Mouse (Mus musculus): ENCODE results near the gene Plekhb2. TPM values are rescaled to one million over a fixed set of nuclear protein-coding genes. Genes with fewer than 3 reads are reported as not detected.

Plekhb2 gene
- polyA plus RNA-seq, 1 experiment from 2014 or later: 57.3 TPM

- Histone ChIP-seq H3K36me3 (ENCODE audit: control insufficient read depth, insufficient read depth, low read length) (peaks cover 4% of the 10 kb centered on the region; the same call in 1 of the 2 replicates), H3K9me3 (ENCODE audit: control insufficient read depth, low read length) (no peaks in the 10 kb centered on the region), H3K9ac (ENCODE audit: low read length) (no peak overlapping the region), H3K4me1 (ENCODE audit: control insufficient read depth, insufficient read depth, low read length) (no peaks in the 10 kb centered on the region), H3K27ac (ENCODE audit: low read depth, low read length) (no peak overlapping the region), H3K4me3 (ENCODE audit: low read depth, low read length) (no peak overlapping the region), H3K27me3 (ENCODE audit: control insufficient read depth, insufficient read depth, low read length) (no peaks in the 10 kb centered on the region), H3K4me2 (ENCODE audit: low read depth) (no peak overlapping the region)
- DNase-seq (ENCODE audit: low spot score) (peak; percentile 84), ATAC-seq (ENCODE audit: insufficient read depth, low FRiP score, low TSS enrichment) (0 out of 2 replicates have a peak, but pooled peaks have one; percentile 38)
- 62% methylated on average over 10 of the region's 10 CpGs for WGBS
Measured at GRCm38 (mm10) chr1:34866815-34867573, 17.2 kb downstream of the Plekhb2 start.

GRCm38 (mm10) chr1:34867574-34867955, 17.8 kb downstream of the Plekhb2 start:
- ATAC-seq (ENCODE audit: insufficient read depth, low FRiP score, low TSS enrichment) (no peak), DNase-seq (ENCODE audit: low spot score) (no peak)
- Histone ChIP-seq H3K36me3 (ENCODE audit: control insufficient read depth, insufficient read depth, low read length) (peaks cover 4% of the 10 kb centered on the region; the same call in 1 of the 2 replicates), H3K4me1 (ENCODE audit: control insufficient read depth, insufficient read depth, low read length) (no peaks in the 10 kb centered on the region), H3K9ac (ENCODE audit: low read length) (no peak overlapping the region), H3K4me2 (ENCODE audit: low read depth) (no peak overlapping the region), H3K27ac (ENCODE audit: low read depth, low read length) (no peak overlapping the region), H3K27me3 (ENCODE audit: control insufficient read depth, insufficient read depth, low read length) (no peaks in the 10 kb centered on the region), H3K4me3 (ENCODE audit: low read depth, low read length) (no peak overlapping the region), H3K9me3 (ENCODE audit: control insufficient read depth, low read length) (no peaks in the 10 kb centered on the region)
- 90% methylated on average over 5 of the region's 5 CpGs for WGBS

- H3K4me1 ChIP-seq (ENCODE audit: control insufficient read depth, insufficient read depth, low read length): no peaks in the 10 kb centered on the region
- DNase-seq (ENCODE audit: low spot score): no peak
- H3K9me3 ChIP-seq (ENCODE audit: control insufficient read depth, low read length): no peaks in the 10 kb centered on the region
- H3K27ac ChIP-seq (ENCODE audit: low read depth, low read length): no peak overlapping the region
- no peak overlapping the region for H3K9ac ChIP-seq (ENCODE audit: low read length)
- WGBS: 88% methylated on average over 8 of the region's 8 CpGs
- no peak for ATAC-seq (ENCODE audit: insufficient read depth, low FRiP score, low TSS enrichment)
- H3K36me3 ChIP-seq (ENCODE audit: control insufficient read depth, insufficient read depth, low read length): no peaks in the 10 kb centered on the region
- no peak overlapping the region for H3K4me3 ChIP-seq (ENCODE audit: low read depth, low read length)
- no peaks in the 10 kb centered on the region for H3K27me3 ChIP-seq (ENCODE audit: control insufficient read depth, insufficient read depth, low read length)
- H3K4me2 ChIP-seq (ENCODE audit: low read depth): no peak overlapping the region
Measured at GRCm38 (mm10) chr1:34868391-34868790, 18.6 kb downstream of the Plekhb2 start.

- Histone ChIP-seq H3K36me3 (ENCODE audit: control insufficient read depth, insufficient read depth, low read length) (no peaks in the 10 kb centered on the region), H3K27me3 (ENCODE audit: control insufficient read depth, insufficient read depth, low read length) (no peaks in the 10 kb centered on the region), H3K4me1 (ENCODE audit: control insufficient read depth, insufficient read depth, low read length) (no peaks in the 10 kb centered on the region), H3K9me3 (ENCODE audit: control insufficient read depth, low read length) (no peaks in the 10 kb centered on the region), H3K4me3 (ENCODE audit: low read depth, low read length) (no peak overlapping the region), H3K9ac (ENCODE audit: low read length) (no peak overlapping the region), H3K4me2 (ENCODE audit: low read depth) (no peak overlapping the region), H3K27ac (ENCODE audit: low read depth, low read length) (no peak overlapping the region)
- ATAC-seq (ENCODE audit: insufficient read depth, low FRiP score, low TSS enrichment) (no peak), DNase-seq (ENCODE audit: low spot score) (no peak)
- WGBS: 94% methylated on average over 16 of the region's 16 CpGs
Measured at GRCm38 (mm10) chr1:34869231-34869630, 19.5 kb downstream of the Plekhb2 start.

- H3K4me3 ChIP-seq (ENCODE audit: low read depth, low read length): no peak overlapping the region
- H3K9me3 ChIP-seq (ENCODE audit: control insufficient read depth, low read length): no peaks in the 10 kb centered on the region
- DNase-seq (ENCODE audit: low spot score) (no peak), ATAC-seq (ENCODE audit: insufficient read depth, low FRiP score, low TSS enrichment) (no peak)
- no peaks in the 10 kb centered on the region for H3K36me3 ChIP-seq (ENCODE audit: control insufficient read depth, insufficient read depth, low read length)
- no peak overlapping the region for H3K27ac ChIP-seq (ENCODE audit: low read depth, low read length)
- WGBS: 94% methylated on average over 9 of the region's 9 CpGs
- H3K27me3 ChIP-seq (ENCODE audit: control insufficient read depth, insufficient read depth, low read length): no peaks in the 10 kb centered on the region
- H3K4me1 ChIP-seq (ENCODE audit: control insufficient read depth, insufficient read depth, low read length): no peaks in the 10 kb centered on the region
- H3K4me2 ChIP-seq (ENCODE audit: low read depth): no peak overlapping the region
- H3K9ac ChIP-seq (ENCODE audit: low read length): no peak overlapping the region
Measured at GRCm38 (mm10) chr1:34871170-34871569, 21.4 kb downstream of the Plekhb2 start.

GRCm38 (mm10) chr1:34873551-34873950, 23.8 kb downstream of the Plekhb2 start:
- H3K36me3 ChIP-seq (ENCODE audit: control insufficient read depth, insufficient read depth, low read length): no peaks in the 10 kb centered on the region
- no peak for DNase-seq (ENCODE audit: low spot score)
- 90% methylated on average over 5 of the region's 5 CpGs for WGBS

GRCm38 (mm10) chr1:34879611-34880010, 29.8 kb downstream of the Plekhb2 start:
- no peaks in the 10 kb centered on the region for H3K9me3 ChIP-seq (ENCODE audit: control insufficient read depth, low read length)
- H3K4me3 ChIP-seq (ENCODE audit: low read depth, low read length): no peak overlapping the region
- H3K9ac ChIP-seq (ENCODE audit: low read length): no peak overlapping the region
- no peaks in the 10 kb centered on the region for H3K36me3 ChIP-seq (ENCODE audit: control insufficient read depth, insufficient read depth, low read length)
- 87% methylated on average over 6 of the region's 6 CpGs for WGBS
- H3K4me1 ChIP-seq (ENCODE audit: control insufficient read depth, insufficient read depth, low read length): no peaks in the 10 kb centered on the region
- ATAC-seq (ENCODE audit: insufficient read depth, low FRiP score, low TSS enrichment): no peak
- H3K27ac ChIP-seq (ENCODE audit: low read depth, low read length): no peak overlapping the region
- DNase-seq (ENCODE audit: low spot score): no peak
- H3K27me3 ChIP-seq (ENCODE audit: control insufficient read depth, insufficient read depth, low read length): no peaks in the 10 kb centered on the region
- H3K4me2 ChIP-seq (ENCODE audit: low read depth): no peak overlapping the region

More at GRCm38 (mm10) chr1:34873551-34873950, 23.8 kb downstream of the Plekhb2 start:
- H3K9ac ChIP-seq (ENCODE audit: low read length): no peak overlapping the region
- no peak overlapping the region for H3K4me2 ChIP-seq (ENCODE audit: low read depth)
- H3K27me3 ChIP-seq (ENCODE audit: control insufficient read depth, insufficient read depth, low read length): no peaks in the 10 kb centered on the region
- ATAC-seq (ENCODE audit: insufficient read depth, low FRiP score, low TSS enrichment): no peak
- no peak overlapping the region for H3K4me3 ChIP-seq (ENCODE audit: low read depth, low read length)
- no peak overlapping the region for H3K27ac ChIP-seq (ENCODE audit: low read depth, low read length)
- H3K4me1 ChIP-seq (ENCODE audit: control insufficient read depth, insufficient read depth, low read length): no peaks in the 10 kb centered on the region
- no peaks in the 10 kb centered on the region for H3K9me3 ChIP-seq (ENCODE audit: control insufficient read depth, low read length)

GRCm38 (mm10) chr1:34883776-34884175, 34.0 kb downstream of the Plekhb2 start:
- Histone ChIP-seq H3K9me3 (ENCODE audit: control insufficient read depth, low read length) (no peaks in the 10 kb centered on the region), H3K27ac (ENCODE audit: low read depth, low read length) (no peak overlapping the region), H3K4me3 (ENCODE audit: low read depth, low read length) (no peak overlapping the region), H3K27me3 (ENCODE audit: control insufficient read depth, insufficient read depth, low read length) (no peaks in the 10 kb centered on the region), H3K36me3 (ENCODE audit: control insufficient read depth, insufficient read depth, low read length) (no peaks in the 10 kb centered on the region), H3K4me1 (ENCODE audit: control insufficient read depth, insufficient read depth, low read length) (no peaks in the 10 kb centered on the region), H3K4me2 (ENCODE audit: low read depth) (no peak overlapping the region), H3K9ac (ENCODE audit: low read length) (no peak overlapping the region)
- DNase-seq (ENCODE audit: low spot score): no peak
- no peak for ATAC-seq (ENCODE audit: insufficient read depth, low FRiP score, low TSS enrichment)

GRCm38 (mm10) chr1:34891559-34892289, 41.9 kb downstream of the Plekhb2 start:
- no peak overlapping the region for H3K4me2 ChIP-seq (ENCODE audit: low read depth)
- no peaks in the 10 kb centered on the region for H3K4me1 ChIP-seq (ENCODE audit: control insufficient read depth, insufficient read depth, low read length)
- 59% methylated on average over 14 of the region's 14 CpGs for WGBS
- no peak overlapping the region for H3K27ac ChIP-seq (ENCODE audit: low read depth, low read length)
- H3K36me3 ChIP-seq (ENCODE audit: control insufficient read depth, insufficient read depth, low read length): no peaks in the 10 kb centered on the region
- no peaks in the 10 kb centered on the region for H3K9me3 ChIP-seq (ENCODE audit: control insufficient read depth, low read length)
- no peak overlapping the region for H3K4me3 ChIP-seq (ENCODE audit: low read depth, low read length)
- no peak overlapping the region for H3K9ac ChIP-seq (ENCODE audit: low read length)
- ATAC-seq (ENCODE audit: insufficient read depth, low FRiP score, low TSS enrichment) (peak; percentile 65), DNase-seq (ENCODE audit: low spot score) (peak; percentile 66)
- no peaks in the 10 kb centered on the region for H3K27me3 ChIP-seq (ENCODE audit: control insufficient read depth, insufficient read depth, low read length)
